Mouse (Mus musculus) 416B (cell line): ENCODE measurements around the gene Fam120b.
"Not testable (repeated sequence)": the region's sequence is repeated elsewhere in the genome, so short reads cannot be mapped to it uniquely, and the experiment has no call there.

Experiments
- DNase-seq: peaks from one replicate; pipeline ENCODE4 v3.0.0; 2011; ENCODE audit warnings: low read depth

The Fam120b gene

DNA sequence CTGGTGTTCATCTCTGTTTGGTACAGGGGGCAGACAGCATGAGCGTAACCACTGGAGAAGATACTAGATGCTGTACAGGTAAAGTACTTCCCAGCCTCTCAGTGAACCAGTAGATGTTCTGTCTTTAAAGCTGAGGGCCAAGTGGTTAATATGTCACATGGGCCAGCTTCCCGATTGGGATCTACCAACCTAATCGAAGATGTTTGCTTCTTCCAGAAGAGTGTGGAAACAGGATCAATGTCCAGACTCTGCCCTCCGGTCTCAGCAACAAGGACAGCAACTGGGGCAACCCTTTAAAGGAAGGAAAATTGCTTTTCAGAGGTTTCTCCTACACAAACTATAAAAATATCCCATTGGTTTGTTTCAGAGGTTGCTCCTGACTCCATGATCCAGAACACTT lies 35.5 kb downstream of the Fam120b start:
- DNase-seq: no peak

DNA sequence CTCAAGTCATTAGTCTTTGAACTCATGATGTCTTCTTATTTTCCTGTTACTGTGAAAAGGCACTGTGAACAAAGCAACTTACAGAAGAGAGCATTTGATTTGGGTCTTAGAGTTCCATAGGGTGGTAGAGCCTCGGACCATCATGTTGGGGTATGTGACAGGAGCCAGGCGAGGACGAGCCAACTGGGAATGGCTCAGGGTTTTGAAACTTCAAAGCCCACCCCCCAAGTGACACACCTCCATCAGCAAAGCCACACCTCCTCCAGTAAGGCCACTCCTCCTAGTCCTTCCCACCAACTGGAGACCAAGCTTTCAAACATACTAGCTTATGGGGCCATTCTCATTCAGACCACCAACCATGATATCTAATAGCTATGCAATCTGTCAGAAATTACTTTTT lies 36.0 kb downstream of the Fam120b start:
- DNase-seq: no peak

DNA sequence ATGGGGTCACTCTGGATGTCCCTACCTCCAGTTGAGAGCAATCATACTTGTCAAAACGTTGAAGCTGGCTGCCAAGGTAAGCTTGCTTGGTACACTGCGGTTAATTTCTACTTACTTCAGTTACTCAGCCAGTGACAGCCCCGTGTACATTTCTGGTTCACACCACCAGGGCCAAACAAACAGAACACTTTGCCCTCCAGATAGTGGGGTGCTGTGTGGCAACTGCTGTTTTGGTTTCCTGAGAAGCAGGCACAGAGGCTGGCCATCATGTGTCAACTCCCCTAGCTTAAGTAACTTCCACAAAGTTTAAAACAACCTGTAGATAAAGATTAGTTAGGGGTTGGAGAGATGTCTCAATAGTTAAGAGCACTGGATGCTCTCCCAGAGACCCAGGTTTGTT lies 38.7 kb downstream of the Fam120b start:
- DNase-seq: peak; percentile 80

DNA sequence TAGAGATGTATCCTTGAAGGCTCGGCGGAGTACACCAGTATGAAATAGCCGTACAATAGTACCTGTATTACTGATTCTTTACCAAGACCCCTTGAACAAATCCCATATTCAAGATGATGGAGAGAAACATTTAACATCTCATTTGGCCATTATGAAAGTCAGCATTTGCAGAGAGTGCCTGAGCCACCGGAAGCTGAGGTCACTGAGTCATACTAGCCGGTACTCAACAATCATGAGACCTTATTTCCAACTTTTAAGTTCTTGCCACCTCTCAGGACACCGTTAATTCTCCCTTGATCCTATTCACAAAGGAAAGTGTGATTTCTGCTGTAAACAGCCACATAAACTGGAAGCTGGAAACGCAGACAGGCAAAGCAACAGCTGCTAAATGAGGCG lies 44.1 kb downstream of the Fam120b start:
- DNase-seq: peak; percentile 91

DNA sequence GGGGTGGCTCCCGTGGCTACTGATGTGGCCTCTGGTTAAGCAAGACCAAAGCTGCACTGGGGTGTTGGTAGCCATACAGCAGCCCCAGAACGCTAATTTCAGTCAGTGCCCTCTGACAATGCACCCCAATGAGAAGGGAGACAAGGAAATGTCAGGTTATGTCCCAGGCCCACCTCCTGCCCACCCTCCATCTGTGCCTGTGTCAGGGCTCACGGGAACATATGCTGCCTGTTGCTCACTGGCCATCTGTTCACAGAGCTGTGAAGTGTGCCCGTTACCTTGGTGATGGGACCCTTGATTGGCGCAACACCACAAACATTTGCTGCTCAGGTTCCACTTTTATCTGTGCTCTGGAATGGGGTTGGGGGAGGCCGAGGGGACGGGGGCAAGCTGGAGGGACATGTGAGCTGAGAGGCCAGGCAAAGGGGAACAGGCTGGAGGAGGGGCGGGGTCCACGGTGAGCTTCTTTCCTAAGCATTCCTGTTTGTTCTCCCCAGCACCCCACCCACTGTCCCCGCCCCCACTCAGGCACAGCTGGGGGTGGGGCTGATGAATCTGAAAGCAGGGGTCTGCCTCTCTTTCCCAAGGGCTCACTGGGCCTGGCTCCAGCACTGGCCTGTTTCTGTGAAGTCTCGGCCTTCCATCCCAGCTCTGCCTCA lies 44.6 kb downstream of the Fam120b start:
- no peak for DNase-seq

DNA sequence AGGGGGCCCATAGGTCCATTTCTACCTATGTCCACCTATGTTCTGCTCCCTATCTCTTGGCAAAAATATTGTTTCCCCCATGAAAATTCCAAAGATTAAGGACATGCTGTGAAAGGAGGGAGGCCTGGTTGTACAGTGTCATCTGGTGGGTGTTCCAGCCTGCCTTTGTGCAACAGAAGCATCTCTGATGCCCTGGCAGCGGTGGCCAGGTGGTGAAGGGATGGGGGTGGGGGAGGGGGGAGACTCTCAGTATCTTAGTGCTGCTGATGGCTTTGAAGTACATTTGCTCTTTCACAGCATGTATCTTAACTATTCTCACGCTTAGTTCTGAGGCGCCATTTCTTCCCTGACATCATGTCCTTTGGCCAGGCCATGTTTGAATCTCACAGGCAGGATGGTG lies 49.4 kb downstream of the Fam120b start:
- no peak for DNase-seq

DNA sequence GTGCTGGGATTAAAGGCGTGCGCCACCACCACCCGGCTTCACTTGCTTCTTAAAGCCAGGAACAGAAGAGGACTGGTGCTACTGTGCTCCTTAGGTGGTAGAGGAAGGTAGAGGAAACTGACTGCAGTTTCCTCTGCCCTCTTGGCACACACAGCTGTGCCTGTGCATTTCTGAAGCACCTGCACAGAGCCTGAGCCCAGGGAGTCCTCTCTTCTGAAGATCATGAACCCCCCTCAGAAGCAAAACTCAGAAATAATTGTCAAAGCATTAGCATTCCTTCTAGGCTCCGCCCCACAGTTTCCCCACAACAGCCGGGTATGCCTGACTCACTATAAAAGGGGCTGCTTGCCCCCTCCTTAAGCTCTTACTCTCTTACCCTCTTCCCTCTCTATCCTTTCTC lies 51.8 kb downstream of the Fam120b start:
- DNase-seq: no peak

DNA sequence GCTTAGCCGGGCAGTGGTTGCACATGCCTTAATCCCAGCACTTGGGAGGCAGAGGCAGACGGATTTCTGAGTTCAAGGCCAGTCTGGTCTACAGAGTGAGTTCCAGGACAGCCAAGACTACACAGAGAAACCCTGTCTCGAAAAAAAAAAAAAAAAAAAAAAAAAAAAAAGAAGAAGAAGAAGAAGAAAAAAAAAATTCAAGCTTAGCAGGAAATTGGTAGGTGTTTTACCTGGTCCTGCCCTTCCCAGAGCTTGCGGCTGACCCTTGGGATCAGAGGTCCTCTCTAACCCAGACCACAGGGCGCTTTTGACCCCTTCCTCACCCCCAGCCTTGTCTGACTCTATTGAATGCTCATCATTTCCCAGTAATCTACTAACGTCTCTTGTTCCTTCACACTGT lies 53.1 kb downstream of the Fam120b start:
- DNase-seq: not testable (repeated sequence)

DNA sequence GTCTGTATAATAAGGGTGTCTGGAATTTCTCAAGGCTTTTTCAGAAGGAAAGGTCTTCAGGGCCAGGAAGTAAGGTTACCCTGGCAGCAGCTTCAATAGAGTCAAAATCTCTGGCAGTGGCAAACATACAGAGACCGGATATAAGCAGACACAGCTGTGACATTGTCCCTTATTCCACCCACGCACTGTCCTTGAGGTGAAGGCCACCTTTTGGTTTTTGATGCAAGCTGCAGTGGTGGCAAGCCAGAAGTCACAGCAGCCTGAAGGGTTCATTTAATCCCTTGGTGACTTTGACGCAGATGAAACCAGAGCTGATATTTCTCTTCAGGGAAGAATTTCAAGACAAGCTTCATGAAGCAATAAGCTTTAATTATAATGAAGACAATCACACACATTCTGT lies 53.6 kb downstream of the Fam120b start:
- DNase-seq: no peak

DNA sequence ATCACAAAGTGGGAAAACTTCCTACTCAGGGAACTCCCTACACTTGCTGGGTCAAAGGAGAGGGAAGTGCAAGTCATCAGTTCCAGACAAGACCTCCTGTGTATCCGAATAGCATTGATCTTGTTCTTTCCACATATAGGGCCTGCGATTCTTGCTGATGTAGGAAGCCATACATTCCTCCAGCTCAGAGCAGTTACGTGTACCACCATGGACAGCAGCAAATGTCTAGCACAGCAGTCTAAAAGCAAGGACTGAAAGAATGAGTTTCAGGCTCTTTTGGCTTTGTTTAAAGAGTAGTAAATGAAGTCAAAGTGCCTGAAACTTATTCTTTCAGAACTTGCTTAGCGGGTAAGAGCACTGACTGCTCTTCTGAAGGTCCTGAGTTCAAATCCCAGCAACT lies 59.2 kb downstream of the Fam120b start:
- no peak for DNase-seq

DNA sequence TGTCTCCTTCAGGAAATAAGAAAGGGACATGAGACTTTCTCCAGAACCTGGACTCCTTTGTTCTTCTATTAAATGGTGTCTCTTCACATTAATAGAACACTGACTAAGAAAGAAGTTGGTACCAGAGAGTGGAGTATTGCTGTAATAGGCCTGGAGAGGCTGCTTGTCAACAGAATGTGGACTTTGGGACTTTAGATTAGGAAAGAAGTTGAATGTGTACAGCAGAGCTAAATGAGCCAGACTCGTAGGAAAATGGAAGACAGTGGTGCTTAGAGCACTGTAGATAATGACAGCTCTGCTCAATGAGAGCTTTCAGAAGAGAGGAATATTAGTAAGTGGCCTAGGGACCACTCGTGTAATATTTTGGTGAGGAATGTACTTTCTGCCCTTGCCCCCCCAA lies 60.6 kb downstream of the Fam120b start:
- no peak for DNase-seq

DNA sequence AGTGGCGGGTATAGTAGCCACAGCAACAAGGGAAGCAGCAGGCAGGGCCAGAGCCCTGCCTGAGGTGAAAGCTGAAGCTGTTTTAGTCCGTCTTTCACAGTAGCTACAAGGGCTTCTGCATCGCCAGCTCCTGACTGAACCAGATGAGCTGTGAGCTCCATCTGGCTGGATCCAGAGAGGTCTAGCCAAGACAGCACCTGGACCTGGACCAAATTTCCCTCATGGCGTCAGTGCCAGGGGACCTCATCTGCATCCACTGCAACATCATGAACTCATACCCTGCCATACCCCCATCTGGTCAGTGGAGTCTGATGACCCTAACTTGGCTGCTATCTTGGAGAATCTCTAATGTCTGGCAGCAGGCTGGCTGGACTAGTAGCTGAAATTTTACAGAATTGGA lies 63.8 kb downstream of the Fam120b start:
- DNase-seq: no peak

DNA sequence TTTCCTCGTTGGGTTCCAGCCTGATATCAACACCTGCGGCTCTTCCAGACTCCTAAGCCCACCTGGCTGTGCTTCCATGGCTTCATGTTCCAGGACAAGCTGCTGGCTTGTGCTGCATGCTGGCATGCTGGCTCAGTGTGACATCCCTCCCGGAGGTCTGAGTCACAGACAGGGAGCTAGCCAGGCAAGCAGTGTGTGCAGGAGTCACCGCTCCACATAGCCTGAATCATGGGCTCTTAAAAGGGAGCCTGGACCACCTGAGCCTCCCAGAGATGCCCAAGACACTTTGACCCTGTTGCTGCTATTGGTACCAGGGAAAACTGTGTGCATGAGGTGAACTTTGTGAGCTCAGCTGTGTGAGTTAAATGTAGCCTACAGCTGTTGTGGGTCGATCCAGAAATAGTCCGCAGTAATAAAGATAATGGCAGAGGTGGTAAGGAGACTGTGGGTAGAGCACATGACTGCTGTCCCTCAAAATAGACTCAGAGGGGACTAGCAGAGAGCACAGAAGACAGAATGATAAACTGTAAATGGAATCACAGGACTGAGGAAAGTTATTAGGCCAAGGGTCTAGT lies 66.0 kb downstream of the Fam120b start:
- DNase-seq: no peak

DNA sequence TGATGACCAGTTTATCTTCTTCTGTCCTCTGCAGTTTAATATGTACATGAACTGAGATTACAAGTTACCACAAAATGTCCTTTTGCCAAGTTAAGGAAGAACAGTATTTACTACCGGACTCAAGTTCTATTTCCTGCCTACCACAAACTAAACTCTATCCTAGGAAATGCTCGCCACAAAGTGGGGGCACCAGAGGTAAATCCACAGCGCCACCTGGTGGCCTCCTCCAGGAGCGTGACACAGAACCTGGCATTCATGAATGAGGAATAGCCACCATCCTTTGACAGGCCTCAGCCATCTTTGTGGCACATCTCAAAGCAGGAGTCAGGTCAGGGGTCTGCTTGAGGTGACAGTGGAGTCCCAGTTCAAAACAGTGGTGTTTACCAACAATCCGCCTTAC lies 71.7 kb downstream of the Fam120b start:
- peak; percentile 84 for DNase-seq

DNA sequence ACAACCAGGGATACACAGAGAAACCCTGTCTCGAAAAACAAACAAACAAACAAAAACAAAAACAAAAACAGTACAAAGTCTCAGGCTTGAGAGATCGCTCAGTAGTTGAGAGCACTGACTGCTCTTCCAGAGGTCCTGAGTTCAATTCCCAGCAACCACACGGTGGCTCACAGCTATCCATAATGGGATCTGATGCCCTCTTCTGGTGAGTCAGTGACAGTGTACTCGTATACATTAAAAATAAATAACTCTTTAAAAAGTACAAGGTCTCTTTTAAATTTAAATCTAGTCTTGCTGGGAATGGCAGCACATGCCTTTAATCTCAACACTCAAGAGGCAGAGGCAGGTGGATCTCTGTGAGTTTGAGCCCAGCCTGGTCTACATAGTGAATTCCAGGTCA lies 76.7 kb downstream of the Fam120b start:
- DNase-seq: peak; percentile 41
